Mouse (Mus musculus): ENCODE measurements around the gene Adgrv1.

DNA sequence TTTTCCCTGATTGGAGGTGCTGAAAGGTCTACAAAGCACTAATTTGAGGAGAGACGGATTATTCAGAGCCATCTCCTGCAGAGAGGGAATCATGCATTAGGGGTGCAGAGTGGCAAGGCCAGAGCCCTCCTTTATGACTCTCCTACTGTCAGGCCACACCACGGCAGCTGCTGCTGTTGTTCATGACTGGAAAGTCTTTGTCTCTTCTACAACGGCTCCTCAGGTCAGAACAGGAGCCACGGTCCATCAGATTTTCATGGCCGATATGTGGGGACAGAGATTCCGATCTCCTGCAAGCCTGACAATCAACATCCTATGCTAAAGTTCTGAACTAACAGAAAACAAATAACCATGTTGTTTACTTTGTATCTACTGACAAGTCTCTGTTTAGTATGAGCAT lies 350.8 kb downstream of the Adgrv1 start:
- TF ChIP-seq CTCF (IDR thresholded peaks at IDR 0.05; ENCODE audit: low read depth, low read length): no peak
- no peak for TF ChIP-seq POLR2A (IDR thresholded peaks at IDR 0.05; ENCODE audit: insufficient read depth, low read length)
- TF ChIP-seq EP300 (IDR thresholded peaks at IDR 0.05; ENCODE audit: insufficient read depth, low read depth, low read length): no peak

Measured in ES-Bruce4 (cell line).